Mouse (Mus musculus) stomach, postnatal 0 days (tissue): ENCODE results near the gene Nudt13.

Experiments used
- CTCF ChIP-seq: IDR thresholded peaks from 2 replicates; pipeline ENCODE4 v1.5.1; 2016; ENCODE audit warnings: antibody characterized with exemption, low read depth, mild to moderate bottlenecking, moderate library complexity
- EP300 ChIP-seq: optimal IDR thresholded peaks from 2 replicates; pipeline ENCODE3; 2016; ENCODE audit warnings: antibody characterized with exemption

DNA sequence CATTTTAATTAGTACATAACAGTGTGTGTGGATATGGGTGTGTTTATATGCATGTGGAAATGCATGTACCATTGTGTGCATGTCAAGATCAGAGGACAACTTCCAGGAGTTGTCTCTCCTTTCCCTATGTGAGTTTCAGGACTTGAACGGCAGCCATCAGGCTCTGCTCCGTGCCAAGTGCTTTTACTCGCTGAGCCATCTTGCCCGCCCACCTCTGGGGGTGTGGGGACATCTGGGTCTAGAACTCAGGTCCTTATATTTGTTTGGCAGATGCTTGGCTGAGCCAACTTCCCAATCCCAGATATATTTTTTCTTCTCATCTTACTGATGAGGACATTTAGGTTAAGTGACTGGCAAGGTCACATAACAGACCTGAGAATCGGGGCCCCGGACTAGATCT is 26.1 kb upstream of the Nudt13 start:
- no peak for TF ChIP-seq EP300
- TF ChIP-seq CTCF: no peak
